Mouse (Mus musculus): ENCODE results near the gene Khdc1a. TPM values are rescaled to one million over a fixed set of nuclear protein-coding genes. Genes with fewer than 3 reads are reported as not detected.
"Not testable (repeated sequence)": the region's sequence is repeated elsewhere in the genome, so short reads cannot be mapped to it uniquely, and the experiment has no call there.

The Khdc1a gene
- polyA plus RNA-seq, 1 experiment from 2014 or later, result not detected

- ATAC-seq (ENCODE audit: low FRiP score), result no peak
- H3K9me3 ChIP-seq, result 0 out of 2 replicates have a peak, but pooled peaks cover 5% of the 10 kb centered on the region
- H3K27ac ChIP-seq, result no peak overlapping the region
- H3K4me1 ChIP-seq, result no peaks in the 10 kb centered on the region
- no peaks in the 10 kb centered on the region for H3K27me3 ChIP-seq
- WGBS, result 91% methylated on average over 1 of the region's 1 CpGs
- no peak overlapping the region for H3K4me2 ChIP-seq
- H3K36me3 ChIP-seq (replicated peaks), result no peaks in the 10 kb centered on the region
- no peak overlapping the region for H3K9ac ChIP-seq
- no peak overlapping the region for H3K4me3 ChIP-seq (replicated peaks)
Measured at GRCm38 (mm10) chr1:21324633-21325032, 24.8 kb upstream of the Khdc1a start.

GRCm38 (mm10) chr1:21326733-21327132 is 22.7 kb upstream of the Khdc1a start:
- WGBS, result 91% methylated on average over 7 of the region's 7 CpGs
- Histone ChIP-seq H3K27me3 (no peaks in the 10 kb centered on the region), H3K36me3 (replicated peaks) (no peaks in the 10 kb centered on the region), H3K27ac (no peak overlapping the region), H3K4me1 (no peaks in the 10 kb centered on the region), H3K9me3 (0 out of 2 replicates have a peak, but pooled peaks cover 5% of the 10 kb centered on the region), H3K9ac (no peak overlapping the region), H3K4me3 (replicated peaks) (no peak overlapping the region), H3K4me2 (no peak overlapping the region)
- ATAC-seq (ENCODE audit: low FRiP score), result no peak

DNA sequence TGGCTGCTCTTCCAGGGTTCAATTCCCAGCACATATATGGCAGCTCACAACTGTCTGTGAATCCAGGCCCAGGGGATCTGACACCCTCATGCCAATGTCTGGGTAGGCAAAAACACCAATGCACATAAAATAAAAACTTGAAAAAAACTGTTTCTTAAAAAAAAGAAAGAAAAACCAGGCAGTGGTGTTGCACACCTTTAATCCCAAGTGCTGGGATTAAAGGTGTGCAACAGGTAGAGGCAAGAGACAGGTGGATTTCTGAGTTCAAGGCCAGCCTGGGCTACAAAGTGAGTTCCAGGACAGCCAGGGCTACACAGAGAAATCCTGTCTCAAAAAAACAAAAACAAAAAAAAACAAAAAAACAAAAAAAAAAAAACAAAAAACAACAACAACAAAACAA is 18.3 kb upstream of the Khdc1a start:
- ATAC-seq (ENCODE audit: low FRiP score); H3K4me3 ChIP-seq (replicated peaks); H3K4me1 ChIP-seq; H3K9me3 ChIP-seq; H3K9ac ChIP-seq; H3K36me3 ChIP-seq (replicated peaks); H3K4me2 ChIP-seq; H3K27me3 ChIP-seq; H3K27ac ChIP-seq: not testable (repeated sequence)

DNA sequence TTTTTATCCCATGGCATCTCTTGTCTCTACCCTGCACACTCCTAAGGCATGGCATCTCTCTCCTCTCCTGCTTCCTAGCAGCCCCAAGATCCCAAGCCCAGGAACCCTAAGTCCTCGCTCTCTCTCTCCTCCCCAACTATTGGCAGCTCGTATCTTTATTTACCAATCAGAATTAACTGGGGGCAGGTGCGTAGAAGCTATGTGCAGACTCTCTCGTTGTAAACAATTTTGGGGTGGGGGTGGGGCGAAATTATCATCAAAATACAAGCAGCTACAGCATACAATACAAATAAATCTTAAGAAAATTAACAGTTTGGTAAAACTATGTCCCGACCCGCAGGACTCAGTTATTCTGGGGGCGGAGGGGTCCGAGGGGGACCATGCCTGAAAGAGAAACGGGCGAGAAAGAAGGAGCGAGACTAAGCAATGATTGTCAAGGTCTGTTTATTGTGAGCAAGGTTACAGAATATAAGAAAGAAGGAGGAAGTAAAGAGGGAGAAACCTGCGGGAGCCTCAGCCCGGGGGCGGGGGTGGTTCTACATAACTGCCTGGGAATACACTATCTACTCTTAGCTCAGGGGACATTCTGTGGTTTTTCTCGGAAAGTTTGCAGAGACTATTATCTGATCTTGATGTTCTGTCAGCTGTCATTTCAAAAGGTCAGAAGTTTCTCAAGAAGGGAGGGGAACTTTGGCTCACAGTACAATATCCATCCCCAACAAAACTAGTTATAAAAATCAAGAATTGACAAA is 16.0 kb upstream of the Khdc1a start:
- no peak for ATAC-seq (ENCODE audit: low FRiP score)
- H3K4me2 ChIP-seq, result no peak overlapping the region
- H3K27me3 ChIP-seq, result no peaks in the 10 kb centered on the region
- no peaks in the 10 kb centered on the region for H3K9me3 ChIP-seq
- no peak overlapping the region for H3K9ac ChIP-seq
- H3K27ac ChIP-seq, result no peak overlapping the region
- H3K36me3 ChIP-seq (replicated peaks), result no peaks in the 10 kb centered on the region
- 90% methylated on average over 16 of the region's 16 CpGs for WGBS
- no peak overlapping the region for H3K4me3 ChIP-seq (replicated peaks)
- no peaks in the 10 kb centered on the region for H3K4me1 ChIP-seq

DNA sequence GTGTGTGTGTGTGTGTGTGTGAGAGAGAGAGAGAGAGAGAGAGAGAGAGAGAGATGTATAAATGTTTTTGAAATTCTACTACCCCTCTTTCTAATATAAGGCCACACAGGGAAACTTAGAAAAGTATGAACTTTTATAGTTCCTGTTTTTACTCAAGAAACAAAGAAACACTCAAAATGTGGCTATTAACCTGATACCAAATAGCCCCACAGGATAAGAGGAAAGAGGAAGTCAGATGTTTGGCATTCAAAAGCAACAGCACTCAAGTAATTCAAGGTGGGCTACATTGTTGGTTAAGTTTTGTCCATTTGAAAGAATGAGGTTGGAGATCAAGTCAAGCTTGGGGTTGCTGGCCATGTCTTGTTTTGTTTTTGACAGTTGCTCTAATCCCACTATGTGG is 13.6 kb upstream of the Khdc1a start:
- no peak overlapping the region for H3K4me3 ChIP-seq (replicated peaks)
- no peak for ATAC-seq (ENCODE audit: low FRiP score)

GRCm38 (mm10) chr1:21340745-21341144 is 8.7 kb upstream of the Khdc1a start:
- Histone ChIP-seq H3K9ac (no peak overlapping the region), H3K4me2 (no peak overlapping the region), H3K4me3 (replicated peaks) (no peak overlapping the region), H3K27me3 (no peaks in the 10 kb centered on the region), H3K9me3 (no peaks in the 10 kb centered on the region), H3K27ac (no peak overlapping the region), H3K4me1 (no peaks in the 10 kb centered on the region), H3K36me3 (replicated peaks) (no peaks in the 10 kb centered on the region)
- 87% methylated on average over 1 of the region's 1 CpGs for WGBS
- no peak for ATAC-seq (ENCODE audit: low FRiP score)

More for the DNA sequence above, 13.6 kb upstream of the Khdc1a start:
- H3K27me3 ChIP-seq, result no peaks in the 10 kb centered on the region
- no peaks in the 10 kb centered on the region for H3K9me3 ChIP-seq
- no peak overlapping the region for H3K4me2 ChIP-seq
- H3K36me3 ChIP-seq (replicated peaks), result no peaks in the 10 kb centered on the region
- no peak overlapping the region for H3K9ac ChIP-seq
- no peak overlapping the region for H3K27ac ChIP-seq
- H3K4me1 ChIP-seq, result no peaks in the 10 kb centered on the region

DNA sequence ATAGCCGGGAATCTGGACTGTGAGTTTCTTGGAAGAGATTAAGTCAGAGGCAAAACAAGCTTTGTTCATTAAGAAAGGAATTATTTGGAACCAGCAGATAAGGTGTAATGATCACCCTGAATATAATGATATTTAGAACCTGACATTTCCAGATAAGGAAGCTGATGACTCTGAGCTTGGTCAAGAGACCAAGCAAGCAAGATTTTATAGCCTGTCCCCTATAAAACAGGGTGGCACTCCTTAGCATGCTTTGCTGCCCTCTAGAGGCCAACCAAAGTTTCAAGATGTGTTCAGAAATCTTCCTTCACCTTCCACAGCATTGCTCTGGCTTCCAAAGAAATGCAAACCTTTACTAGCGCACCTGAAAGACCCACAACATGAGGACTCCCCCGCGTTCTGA is 5.2 kb upstream of the Khdc1a start:
- WGBS, result 65% methylated on average over 4 of the region's 4 CpGs
- H3K4me2 ChIP-seq, result no peak overlapping the region
- no peak for ATAC-seq (ENCODE audit: low FRiP score)
- no peak overlapping the region for H3K4me3 ChIP-seq (replicated peaks)
- no peaks in the 10 kb centered on the region for H3K9me3 ChIP-seq
- no peaks in the 10 kb centered on the region for H3K4me1 ChIP-seq
- no peaks in the 10 kb centered on the region for H3K36me3 ChIP-seq (replicated peaks)
- H3K27ac ChIP-seq, result no peak overlapping the region
- no peaks in the 10 kb centered on the region for H3K27me3 ChIP-seq
- H3K9ac ChIP-seq, result no peak overlapping the region

- ATAC-seq (ENCODE audit: low FRiP score); H3K9me3 ChIP-seq; H3K27ac ChIP-seq; H3K4me3 ChIP-seq (replicated peaks); H3K4me1 ChIP-seq; H3K9ac ChIP-seq; H3K27me3 ChIP-seq; H3K4me2 ChIP-seq; H3K36me3 ChIP-seq (replicated peaks): not testable (repeated sequence)
- WGBS, result 92% methylated on average over 7 of the region's 7 CpGs
Measured at GRCm38 (mm10) chr1:21344752-21345151, 4.7 kb upstream of the Khdc1a start.

DNA sequence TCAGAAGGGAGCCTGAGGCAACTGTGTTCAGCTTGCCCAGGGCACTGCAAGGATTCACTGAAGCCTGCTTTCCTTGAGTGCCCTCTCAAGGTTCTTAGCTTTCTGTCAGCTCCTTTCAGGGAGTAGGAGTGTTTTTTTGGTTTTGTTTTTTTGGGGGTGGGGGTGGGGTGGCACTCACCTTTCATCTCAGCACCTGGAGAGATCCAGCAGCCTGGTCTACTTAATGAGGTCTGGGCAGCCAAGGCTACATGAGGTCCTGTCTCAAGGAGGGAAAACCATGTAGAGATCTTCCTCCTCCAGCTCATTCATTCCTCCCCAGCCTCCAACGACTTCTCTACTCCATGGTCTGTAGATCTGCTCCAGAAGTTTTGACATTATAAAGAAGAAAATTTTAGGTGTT is 18.6 kb downstream of the Khdc1a start, which contains the start of gene Khdc1c:
TSS of gene Khdc1c (plus strand) at position 301 of the 400 bp plus-strand sequence.
- not testable (repeated sequence) for H3K27me3 ChIP-seq; H3K36me3 ChIP-seq (replicated peaks); H3K9me3 ChIP-seq; H3K4me1 ChIP-seq; H3K4me2 ChIP-seq; H3K27ac ChIP-seq; H3K4me3 ChIP-seq (replicated peaks); H3K9ac ChIP-seq; ATAC-seq (ENCODE audit: low FRiP score)
- 56% methylated on average over 1 of the region's 1 CpGs for WGBS

- no peaks in the 10 kb centered on the region for H3K9me3 ChIP-seq
- no peak within 1 kb of the TSS for H3K4me2 ChIP-seq
- no peaks in the 10 kb centered on the region for H3K4me1 ChIP-seq
- no peak within 1 kb of the TSS for H3K27ac ChIP-seq
- H3K36me3 ChIP-seq (replicated peaks), result no peaks in the 10 kb centered on the region
- H3K4me3 ChIP-seq (replicated peaks), result no peak within 1 kb of the TSS
- H3K27me3 ChIP-seq, result no peaks in the 10 kb centered on the region
- no peak for ATAC-seq (ENCODE audit: low FRiP score)
- no peak within 1 kb of the TSS for H3K9ac ChIP-seq
- 85% methylated on average over 1 of the region's 1 CpGs for WGBS
Measured at GRCm38 (mm10) chr1:21383256-21383655, 33.8 kb downstream of the Khdc1a start, which contains the start of gene Khdc1b. TSS of gene Khdc1b (plus strand) at chr1:21383556.

GRCm38 (mm10) chr1:21391138-21391671 is 41.8 kb downstream of the Khdc1a start:
- WGBS, result 87% methylated on average over 6 of the region's 6 CpGs
- no peaks in the 10 kb centered on the region for H3K4me1 ChIP-seq

More at GRCm38 (mm10) chr1:21391138-21391671, 41.8 kb downstream of the Khdc1a start:
- no peak overlapping the region for H3K27ac ChIP-seq
- no peaks in the 10 kb centered on the region for H3K27me3 ChIP-seq
- ATAC-seq (ENCODE audit: low FRiP score), result no peak
- H3K9me3 ChIP-seq, result no peaks in the 10 kb centered on the region
- H3K4me2 ChIP-seq, result no peak overlapping the region
- no peak overlapping the region for H3K4me3 ChIP-seq (replicated peaks)
- H3K36me3 ChIP-seq (replicated peaks), result no peaks in the 10 kb centered on the region
- H3K9ac ChIP-seq, result no peak overlapping the region

Measured in forebrain, embryonic 12.5 days (tissue).